Mouse (Mus musculus) megakaryocyte, adult 5-6 weeks (primary cell): ENCODE measurements at regions not wholly inside any gene's neighbourhood (a gene's known extent, or its start where the extent isn't known, plus 50 kb on each side); places are given as distances from the start of the nearest gene placed in this dataset.

Experiments used
- ATAC-seq: 2 replicates; pipeline ENCODE4 v1.8.0; 2016; ENCODE audit warnings: mild to moderate bottlenecking, inconsistent platforms; ENCODE audit not compliant: poor library complexity, severe bottlenecking

- no peak for ATAC-seq
These were observed 271.5 kb upstream of the Slc24a2 start for GRCm38 (mm10) chr4:87501791-87502190.

GRCm38 (mm10) chr4:87500441-87500840 is 270.2 kb upstream of the Slc24a2 start:
- no peak for ATAC-seq

- ATAC-seq = peak; percentile 62; the same call in 1 of the 2 replicates
These were observed 257.5 kb upstream of the Slc24a2 start for GRCm38 (mm10) chr4:87487798-87488197.

- no peak for ATAC-seq
These were observed 245.3 kb upstream of the Slc24a2 start for GRCm38 (mm10) chr4:87475537-87475936.

- no peak for ATAC-seq
These were observed 243.2 kb upstream of the Slc24a2 start for GRCm38 (mm10) chr4:87473331-87474039.

GRCm38 (mm10) chr4:87472787-87473186 is 242.5 kb upstream of the Slc24a2 start:
- ATAC-seq = no peak

- ATAC-seq = no peak
These were observed 241.1 kb upstream of the Slc24a2 start for GRCm38 (mm10) chr4:87471385-87471784.

GRCm38 (mm10) chr4:87467600-87467999 is 237.3 kb upstream of the Slc24a2 start:
- ATAC-seq = no peak

GRCm38 (mm10) chr4:87467018-87467417 is 236.7 kb upstream of the Slc24a2 start:
- no peak for ATAC-seq

GRCm38 (mm10) chr4:87461181-87461912 is 231.1 kb upstream of the Slc24a2 start:
- no peak for ATAC-seq

- peak; percentile 81 for ATAC-seq
These were observed 225.7 kb upstream of the Slc24a2 start for GRCm38 (mm10) chr4:87455863-87456578.

- no peak for ATAC-seq
These were observed 221.8 kb upstream of the Slc24a2 start for GRCm38 (mm10) chr4:87452122-87452521.

- ATAC-seq = no peak
These were observed 221.0 kb upstream of the Slc24a2 start for GRCm38 (mm10) chr4:87451251-87451650.

GRCm38 (mm10) chr4:87448338-87448737 is 218.1 kb upstream of the Slc24a2 start:
- no peak for ATAC-seq

GRCm38 (mm10) chr4:87446856-87447255 is 216.6 kb upstream of the Slc24a2 start:
- no peak for ATAC-seq

GRCm38 (mm10) chr4:87434136-87434535 is 203.9 kb upstream of the Slc24a2 start:
- ATAC-seq = peak; percentile 56

- no peak for ATAC-seq
These were observed 198.1 kb upstream of the Slc24a2 start for GRCm38 (mm10) chr4:87428374-87428773.

- ATAC-seq = no peak
These were observed 193.8 kb upstream of the Slc24a2 start for GRCm38 (mm10) chr4:87424066-87424465.

GRCm38 (mm10) chr4:87422588-87422987 is 192.3 kb upstream of the Slc24a2 start:
- no peak for ATAC-seq

- ATAC-seq = no peak
These were observed 173.1 kb upstream of the Slc24a2 start for GRCm38 (mm10) chr4:87403354-87403753.

- ATAC-seq = no peak
These were observed 171.9 kb upstream of the Slc24a2 start for GRCm38 (mm10) chr4:87402173-87402556.
